Mouse (Mus musculus) hindbrain, embryonic 16.5 days (tissue): ENCODE data around the gene Tmem236. TPM values are rescaled to one million over a fixed set of nuclear protein-coding genes. Genes with fewer than 3 reads are reported as not detected.

Experiments used
- ATAC-seq: fragments of 200-750 bp; cut with Nextera tagmentation; 2 replicates; pipeline ENCODE4 v1.8.0; 2017; ENCODE audit warnings: moderate TSS enrichment, moderate library complexity
- H3K27ac ChIP-seq: fragments of 300-500 bp; sonication (generic); 2 replicates; pipeline ENCODE4 v1.5.1; 2014; ENCODE audit warnings: low read depth, mild to moderate bottlenecking, control low read depth, low read length, moderate library complexity
- H3K27me3 ChIP-seq: fragments of 300-500 bp; sonication (generic); replicated peaks from 2 replicates; pipeline ENCODE4 v1.6.1; 2014; ENCODE audit warnings: low read length; ENCODE audit not compliant: control insufficient read depth, insufficient read depth
- H3K36me3 ChIP-seq: fragments of 300-500 bp; sonication (generic); 2 replicates; pipeline ENCODE4 v1.6.1; 2014; ENCODE audit warnings: mild to moderate bottlenecking, low read length, moderate library complexity, mixed read lengths; ENCODE audit not compliant: control insufficient read depth, insufficient read depth
- H3K4me1 ChIP-seq: fragments of 300-500 bp; sonication (generic); 2 replicates; pipeline ENCODE4 v1.6.1; 2014; ENCODE audit warnings: low read depth, low read length; ENCODE audit not compliant: control insufficient read depth, insufficient read depth
- H3K4me2 ChIP-seq: fragments of 300-500 bp; sonication (generic); 2 replicates; pipeline ENCODE4 v1.6.1; 2014; ENCODE audit warnings: mild to moderate bottlenecking, low read length, control low read depth, moderate library complexity
- H3K4me3 ChIP-seq: fragments of 300-500 bp; sonication (generic); 2 replicates; pipeline ENCODE4 v1.5.1; 2014; ENCODE audit warnings: mild to moderate bottlenecking, low read length, control low read depth, moderate library complexity
- H3K9ac ChIP-seq: fragments of 300-500 bp; sonication (generic); 2 replicates; pipeline ENCODE4 v1.6.1; 2014; ENCODE audit warnings: low read depth, mild to moderate bottlenecking, control low read depth, low read length, moderate library complexity
- H3K9me3 ChIP-seq: fragments of 300-500 bp; sonication (generic); 2 replicates; pipeline ENCODE4 v1.6.1; 2014; ENCODE audit warnings: mild to moderate bottlenecking, low read length, moderate library complexity; ENCODE audit not compliant: control insufficient read depth
- WGBS: fragments of 180-500 bp; shearing (Covaris S2); extraction: QIAGEN DNeasy Blood & Tissue Kit; methylation state at CpG from one replicate; pipeline ENCODE4 v1.1.7; 2014; 5-methylcytosine and 5-hydroxymethylcytosine counted together
- polyA plus RNA-seq: library from polyadenylated mRNA; unstranded; fragments of >200 nt; fragmentation: Nextera tagmentation; extraction: Ambion mirVana; gene quantifications from 2 replicates; pipeline ENCODE4 v1.2.1, GENCODE M21; 2015

Tmem236 gene
- polyA plus RNA-seq, 1 experiment from 2014 or later: 0.06 TPM

DNA sequence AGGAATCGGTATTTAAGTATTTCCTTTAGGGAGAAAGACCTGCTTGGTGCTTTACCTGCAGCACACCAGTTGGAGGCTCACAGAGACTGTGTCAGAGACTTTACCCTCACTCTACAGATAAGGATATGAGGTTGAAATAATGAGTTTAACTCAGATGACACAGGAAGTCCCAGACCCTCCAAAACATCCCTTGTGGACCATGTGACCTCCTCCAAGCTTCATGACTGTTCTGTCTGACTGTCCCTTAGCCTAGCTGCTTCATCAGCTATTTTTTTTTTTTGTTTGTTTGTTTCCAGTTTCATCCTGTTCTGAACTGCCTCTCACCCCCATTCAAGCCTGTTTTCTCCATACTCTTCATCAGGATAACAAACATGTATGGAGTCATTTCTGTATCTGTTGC lies 58.6 kb downstream of the Tmem236 start:
- no peak overlapping the region for H3K4me2 ChIP-seq
- no peaks in the 10 kb centered on the region for H3K27me3 ChIP-seq
- ATAC-seq: no peak
- no peak overlapping the region for H3K9ac ChIP-seq
- H3K4me3 ChIP-seq: no peak overlapping the region
- H3K27ac ChIP-seq: no peak overlapping the region
- H3K4me1 ChIP-seq: no peaks in the 10 kb centered on the region
- no peaks in the 10 kb centered on the region for H3K9me3 ChIP-seq
- 88% methylated on average over 1 of the region's 1 CpGs for WGBS
- H3K36me3 ChIP-seq: no peaks in the 10 kb centered on the region

DNA sequence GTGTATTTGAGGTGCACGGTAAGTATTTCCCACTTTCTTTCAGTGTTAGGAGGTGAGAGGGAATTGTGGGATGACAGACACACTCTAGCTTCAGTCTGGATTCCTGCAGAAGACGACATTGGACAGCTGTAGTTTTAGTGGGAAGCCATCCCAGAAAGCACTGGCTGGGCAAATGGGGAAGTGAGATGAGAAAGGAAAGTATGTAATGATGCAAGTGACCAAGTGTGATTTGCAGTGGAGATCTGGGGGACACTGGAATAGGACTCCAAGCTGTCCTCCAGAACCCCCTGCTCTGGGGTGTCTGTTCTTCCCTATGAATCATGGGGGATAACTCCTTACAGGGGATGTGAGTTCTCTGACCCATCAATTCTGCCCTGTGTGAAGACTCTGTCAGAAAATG lies 59.7 kb downstream of the Tmem236 start:
- no peak overlapping the region for H3K4me3 ChIP-seq
- ATAC-seq: no peak
- WGBS: 83% methylated on average over 2 of the region's 2 CpGs

GRCm38 (mm10) chr2:14235319-14235718 lies 61.0 kb downstream of the Tmem236 start:
- no peaks in the 10 kb centered on the region for H3K4me1 ChIP-seq
- ATAC-seq: no peak
- no peak overlapping the region for H3K4me2 ChIP-seq
- H3K27me3 ChIP-seq: no peaks in the 10 kb centered on the region
- H3K4me3 ChIP-seq: no peak overlapping the region
- no peaks in the 10 kb centered on the region for H3K9me3 ChIP-seq
- no peak overlapping the region for H3K9ac ChIP-seq
- WGBS: 88% methylated on average over 5 of the region's 5 CpGs
- H3K27ac ChIP-seq: no peak overlapping the region
- no peaks in the 10 kb centered on the region for H3K36me3 ChIP-seq

More for the DNA sequence above, 59.7 kb downstream of the Tmem236 start:
- Histone ChIP-seq H3K4me1 (no peaks in the 10 kb centered on the region), H3K27ac (no peak overlapping the region), H3K36me3 (no peaks in the 10 kb centered on the region), H3K27me3 (no peaks in the 10 kb centered on the region), H3K9me3 (no peaks in the 10 kb centered on the region), H3K9ac (no peak overlapping the region), H3K4me2 (no peak overlapping the region)

DNA sequence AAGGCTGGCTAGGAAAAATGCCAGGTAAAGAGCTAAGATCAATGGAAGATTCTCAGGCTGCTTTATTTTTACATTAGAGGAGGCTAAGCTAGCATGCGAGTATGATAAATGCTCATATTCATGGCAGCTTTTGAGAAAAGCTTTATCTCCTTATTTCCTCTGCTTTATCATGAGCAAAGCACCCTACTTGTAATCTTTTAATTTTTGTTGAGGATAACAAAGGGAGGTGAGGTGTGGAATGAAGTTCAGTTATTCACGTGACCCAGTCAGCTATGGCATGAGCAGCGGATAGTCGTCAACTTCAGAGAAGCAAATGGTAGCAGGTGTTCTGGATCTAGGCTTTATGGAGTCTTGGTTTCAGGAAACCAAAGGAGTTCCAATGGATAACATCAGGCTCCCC lies 62.6 kb downstream of the Tmem236 start:
- no peaks in the 10 kb centered on the region for H3K4me1 ChIP-seq
- H3K27me3 ChIP-seq: no peaks in the 10 kb centered on the region
- ATAC-seq: no peak
- H3K4me3 ChIP-seq: no peak overlapping the region
- H3K36me3 ChIP-seq: no peaks in the 10 kb centered on the region
- no peaks in the 10 kb centered on the region for H3K9me3 ChIP-seq
- WGBS: 87% methylated on average over 4 of the region's 4 CpGs
- H3K27ac ChIP-seq: no peak overlapping the region
- H3K9ac ChIP-seq: no peak overlapping the region
- H3K4me2 ChIP-seq: no peak overlapping the region

DNA sequence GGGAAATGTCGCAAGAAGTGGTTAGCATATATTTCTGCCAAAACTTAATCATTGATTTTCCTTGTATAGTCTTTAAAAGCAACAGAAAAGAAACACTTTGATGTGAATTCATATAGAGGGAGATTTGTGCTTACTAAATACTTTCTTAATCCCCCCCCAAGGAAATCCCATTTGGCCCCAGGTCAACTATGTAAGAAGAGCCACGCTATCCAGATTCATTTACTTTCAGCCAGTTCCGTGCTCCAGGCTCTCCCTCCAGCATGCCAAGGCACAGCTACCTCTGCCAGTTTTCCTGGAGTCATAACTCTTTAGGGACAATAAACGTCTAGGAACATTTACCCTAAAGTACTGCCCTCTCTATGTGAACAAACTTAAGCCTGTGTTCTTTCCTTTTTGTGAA lies 63.4 kb downstream of the Tmem236 start:
- Histone ChIP-seq H3K4me3 (no peak overlapping the region), H3K4me1 (no peaks in the 10 kb centered on the region), H3K9ac (no peak overlapping the region), H3K27ac (no peak overlapping the region), H3K27me3 (no peaks in the 10 kb centered on the region), H3K4me2 (no peak overlapping the region), H3K9me3 (no peaks in the 10 kb centered on the region), H3K36me3 (no peaks in the 10 kb centered on the region)
- ATAC-seq: no peak
- WGBS: 62% methylated on average over 4 of the region's 4 CpGs

DNA sequence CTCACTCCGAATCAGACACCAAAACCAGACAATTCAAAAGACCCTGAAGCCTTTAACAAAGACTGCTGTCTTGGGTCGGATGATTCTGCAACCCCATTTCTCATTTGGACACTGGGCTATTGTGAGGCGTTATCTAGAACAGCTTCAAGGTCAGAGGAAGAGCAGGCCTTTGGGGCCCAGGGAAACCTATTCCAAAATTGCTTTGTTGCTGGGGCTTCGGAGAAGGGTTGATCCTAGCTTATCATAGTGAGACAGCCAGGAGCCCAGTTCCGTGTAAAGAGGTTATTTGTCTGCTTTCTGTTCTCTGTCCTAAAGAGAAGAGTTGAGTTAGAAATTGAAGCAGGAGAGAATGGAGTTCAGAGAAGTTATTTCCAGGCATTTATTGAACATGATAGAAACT lies 64.8 kb downstream of the Tmem236 start:
- H3K9me3 ChIP-seq: no peaks in the 10 kb centered on the region
- H3K36me3 ChIP-seq: no peaks in the 10 kb centered on the region
- H3K4me1 ChIP-seq: no peaks in the 10 kb centered on the region
- no peak for ATAC-seq
- H3K9ac ChIP-seq: no peak overlapping the region
- no peak overlapping the region for H3K4me2 ChIP-seq
- no peak overlapping the region for H3K4me3 ChIP-seq
- no peak overlapping the region for H3K27ac ChIP-seq
- H3K27me3 ChIP-seq: no peaks in the 10 kb centered on the region
- WGBS: 46% methylated on average over 5 of the region's 5 CpGs

DNA sequence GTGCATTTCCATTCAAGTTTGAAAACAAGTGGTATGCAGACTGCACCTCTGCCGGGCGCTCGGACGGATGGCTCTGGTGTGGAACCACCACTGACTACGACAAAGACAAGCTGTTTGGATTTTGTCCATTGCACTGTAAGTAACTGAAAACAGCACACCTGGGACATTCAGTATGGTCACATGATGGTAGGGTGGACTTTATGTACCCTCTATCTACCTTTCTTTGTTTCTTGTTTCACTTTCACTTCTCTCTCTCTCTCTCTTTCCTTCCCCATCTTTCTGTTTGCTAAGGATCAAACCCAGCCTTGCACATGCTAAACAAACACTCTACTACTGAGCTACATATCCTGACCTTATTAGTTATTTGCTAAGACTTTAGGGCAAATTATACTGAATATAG lies 69.8 kb downstream of the Tmem236 start:
- Histone ChIP-seq H3K4me1 (no peaks in the 10 kb centered on the region), H3K4me3 (no peak overlapping the region), H3K27ac (no peak overlapping the region), H3K27me3 (no peaks in the 10 kb centered on the region), H3K36me3 (no peaks in the 10 kb centered on the region), H3K9ac (no peak overlapping the region), H3K4me2 (no peak overlapping the region), H3K9me3 (no peaks in the 10 kb centered on the region)
- WGBS: 93% methylated on average over 5 of the region's 5 CpGs
- ATAC-seq: no peak

- Histone ChIP-seq H3K4me1 (no peaks in the 10 kb centered on the region), H3K4me3 (no peak overlapping the region), H3K9ac (no peak overlapping the region), H3K4me2 (no peak overlapping the region), H3K27me3 (no peaks in the 10 kb centered on the region), H3K9me3 (no peaks in the 10 kb centered on the region), H3K27ac (no peak overlapping the region), H3K36me3 (no peaks in the 10 kb centered on the region)
- no peak for ATAC-seq
- 92% methylated on average over 2 of the region's 2 CpGs for WGBS
These were observed 70.3 kb downstream of the Tmem236 start for GRCm38 (mm10) chr2:14244668-14245067.

GRCm38 (mm10) chr2:14249839-14250564 lies 75.7 kb downstream of the Tmem236 start:
- H3K36me3 ChIP-seq: no peaks in the 10 kb centered on the region
- H3K4me2 ChIP-seq: no peak overlapping the region
- no peak overlapping the region for H3K4me3 ChIP-seq
- H3K9ac ChIP-seq: no peak overlapping the region
- no peaks in the 10 kb centered on the region for H3K27me3 ChIP-seq
- 78% methylated on average over 3 of the region's 3 CpGs for WGBS
- no peak overlapping the region for H3K27ac ChIP-seq
- H3K9me3 ChIP-seq: no peaks in the 10 kb centered on the region
- ATAC-seq: no peak
- H3K4me1 ChIP-seq: no peaks in the 10 kb centered on the region

DNA sequence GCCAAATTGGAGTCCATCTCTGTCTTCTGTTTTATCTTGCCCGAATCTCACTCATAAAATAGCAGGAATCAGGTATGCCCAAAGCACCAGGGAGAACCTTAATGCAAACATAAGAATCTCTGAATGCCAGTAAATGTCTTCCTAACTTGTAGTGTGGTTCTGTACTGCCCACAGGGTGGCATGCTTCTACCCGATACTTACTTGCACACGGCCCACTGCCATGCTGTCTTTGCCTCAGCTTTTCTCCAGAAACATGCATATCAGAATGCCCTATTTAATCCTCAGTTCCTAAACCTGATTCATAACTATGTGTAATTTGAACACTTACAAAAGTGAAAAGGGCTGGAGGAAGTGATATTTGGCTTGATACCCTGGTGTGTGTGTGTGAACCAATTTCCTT lies 77.6 kb downstream of the Tmem236 start:
- H3K4me2 ChIP-seq: no peak overlapping the region
- no peak overlapping the region for H3K4me3 ChIP-seq
- no peak overlapping the region for H3K9ac ChIP-seq
- no peaks in the 10 kb centered on the region for H3K27me3 ChIP-seq
- no peak for ATAC-seq
- no peaks in the 10 kb centered on the region for H3K9me3 ChIP-seq
- H3K27ac ChIP-seq: no peak overlapping the region
- no peaks in the 10 kb centered on the region for H3K36me3 ChIP-seq
- 78% methylated on average over 3 of the region's 3 CpGs for WGBS
- no peaks in the 10 kb centered on the region for H3K4me1 ChIP-seq
